Mouse (Mus musculus): Measurements from ENCODE around the gene Gpx8.
"Not testable (repeated sequence)": the region's sequence is repeated elsewhere in the genome, so short reads cannot be mapped to it uniquely, and the experiment has no call there.

Gpx8 gene

DNA sequence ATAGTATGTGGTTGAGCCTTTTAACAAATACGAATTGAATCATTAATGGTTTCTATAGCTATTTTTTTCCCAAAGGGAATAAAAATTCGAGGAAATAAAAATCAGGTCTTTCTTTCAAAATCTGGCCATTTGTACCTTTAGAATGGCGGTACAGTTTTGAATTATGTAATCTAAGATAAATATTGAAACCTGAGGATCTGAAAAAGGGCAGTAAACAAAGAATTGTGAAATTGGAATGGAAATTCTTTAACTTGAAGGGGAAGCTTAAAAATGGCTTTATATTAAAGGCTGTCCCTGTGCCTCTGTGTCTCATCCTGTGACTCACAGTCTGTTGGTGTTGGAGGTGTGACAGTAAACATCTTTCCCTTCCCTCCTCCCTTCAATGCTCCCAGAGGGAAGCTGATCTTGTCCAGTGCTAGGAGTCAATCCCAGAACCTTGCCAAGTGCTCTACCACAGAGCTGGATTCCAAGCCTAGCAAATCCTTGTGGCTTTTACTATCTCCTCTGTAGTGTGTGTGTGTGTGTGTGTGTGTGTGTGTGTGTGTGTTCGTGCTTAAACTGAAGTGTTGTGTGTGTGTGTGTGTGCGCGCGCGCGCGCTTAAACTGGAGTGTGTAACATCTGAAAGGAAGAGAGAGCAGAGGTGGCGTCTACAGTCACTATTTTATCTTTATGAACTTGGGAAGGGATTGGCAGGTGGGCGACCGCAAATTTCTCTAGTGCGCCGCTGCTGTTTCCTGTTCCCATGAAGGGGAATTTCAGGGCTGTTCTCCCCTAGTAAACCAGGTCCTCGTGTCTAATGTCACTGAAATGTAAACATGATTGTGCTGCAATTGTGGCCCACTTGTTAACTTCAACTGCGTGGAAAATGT lies 22.7 kb downstream of the Gpx8 start:
- no peak for DNase-seq (ENCODE audit: extremely low read depth, low read depth)

DNA sequence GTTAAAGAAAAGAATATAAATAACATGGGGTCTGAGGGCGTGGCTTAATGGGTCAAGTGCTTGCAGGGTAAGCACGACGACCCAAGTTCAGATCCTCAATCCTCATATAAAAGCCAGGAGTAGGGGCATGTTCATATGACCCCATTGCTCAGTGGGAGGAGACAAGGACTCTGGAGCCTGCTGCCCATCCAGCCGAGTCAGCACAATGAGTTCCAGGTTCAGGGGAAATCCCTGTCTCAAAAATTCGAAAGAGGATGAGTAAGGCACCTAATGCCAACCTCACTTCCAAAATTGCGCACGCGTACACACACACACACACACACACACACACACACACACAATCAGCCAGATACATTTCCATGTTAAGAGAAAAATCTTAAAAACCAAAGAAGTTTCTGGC lies 23.7 kb downstream of the Gpx8 start:
- no peak for DNase-seq (ENCODE audit: extremely low read depth, low read depth)

DNA sequence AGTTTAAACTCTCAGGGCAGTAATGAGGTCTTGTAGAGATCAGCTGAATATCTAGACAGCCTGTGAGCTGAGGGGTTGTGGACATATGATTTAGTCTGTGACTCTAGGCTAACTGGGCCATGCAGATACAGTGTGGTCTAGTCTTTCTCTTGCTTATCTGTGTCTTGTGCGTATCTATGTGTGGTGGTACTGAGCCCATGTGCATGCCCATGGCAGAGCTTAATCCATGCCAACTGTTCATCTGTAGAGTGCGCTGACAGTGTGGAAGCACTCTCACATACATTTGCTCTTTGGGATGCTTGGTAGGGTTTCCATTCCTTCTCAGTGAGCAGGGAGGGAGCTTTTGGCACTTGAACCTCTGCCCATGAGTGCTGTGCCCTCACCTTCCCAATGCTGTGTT lies 24.7 kb downstream of the Gpx8 start:
- no peak for DNase-seq (ENCODE audit: extremely low read depth, low read depth)

DNA sequence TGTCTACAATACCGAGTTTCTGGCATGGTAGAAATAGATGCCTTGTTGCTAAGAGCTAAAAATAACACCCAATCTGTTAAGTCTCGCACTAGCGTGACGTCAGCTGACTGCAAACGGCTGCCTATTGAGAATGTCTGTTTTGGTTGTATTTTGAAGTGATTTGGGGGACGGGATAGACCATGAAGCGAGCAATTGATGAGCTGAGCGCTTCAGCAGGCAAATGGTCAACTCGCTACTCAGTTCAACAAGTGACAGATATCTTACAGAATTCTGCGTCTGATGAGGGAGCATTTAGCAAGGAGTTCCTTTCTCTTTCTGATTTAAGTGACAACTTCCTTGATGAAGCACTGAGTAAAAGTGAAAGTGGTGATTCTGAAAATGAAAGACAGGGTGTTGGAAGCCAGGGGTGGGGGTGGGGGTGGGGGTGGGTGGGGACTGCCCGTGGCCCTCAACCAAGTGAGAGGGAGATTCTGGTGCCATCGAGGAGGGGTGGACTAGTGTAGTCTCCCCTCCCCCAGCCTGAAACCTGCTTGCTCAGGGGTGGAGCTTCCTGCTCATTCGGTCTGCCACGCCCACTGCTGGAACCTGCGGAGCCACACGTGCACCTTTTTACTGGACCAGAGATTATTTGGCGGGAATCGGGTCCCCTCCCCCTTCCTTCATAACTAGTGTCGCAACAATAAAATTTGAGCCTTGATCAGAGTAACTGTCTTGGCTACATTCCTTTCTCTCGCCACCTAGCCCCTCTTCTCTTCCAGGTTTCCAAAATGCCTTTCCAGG lies 32.8 kb downstream of the Gpx8 start:
- DNase-seq (ENCODE audit: extremely low read depth, low read depth), result not testable (repeated sequence)

DNA sequence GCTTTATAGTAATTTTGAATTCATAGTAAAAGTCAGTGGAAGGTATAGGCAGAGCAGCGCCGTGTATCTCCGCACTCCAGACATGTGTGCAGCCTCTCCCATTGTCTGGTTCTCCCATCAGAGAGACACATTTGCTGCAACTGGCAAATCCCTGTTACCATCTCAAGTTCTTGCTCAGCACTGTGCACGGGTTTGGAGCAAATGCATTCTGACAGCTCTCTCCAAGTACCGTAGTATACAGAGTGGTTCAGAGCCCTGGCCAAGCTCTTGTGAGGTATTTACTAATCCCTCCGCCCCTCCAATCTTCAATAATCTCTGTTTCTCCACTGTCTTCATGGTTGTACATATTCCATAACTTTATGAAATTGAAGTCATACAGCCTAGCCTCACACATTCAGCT lies 33.5 kb downstream of the Gpx8 start:
- no peak for DNase-seq (ENCODE audit: extremely low read depth, low read depth)

GRCm38 (mm10) chr13:113000576-113001318 lies 45.5 kb downstream of the Gpx8 start:
- DNase-seq (ENCODE audit: extremely low read depth, low read depth), result no peak

DNA sequence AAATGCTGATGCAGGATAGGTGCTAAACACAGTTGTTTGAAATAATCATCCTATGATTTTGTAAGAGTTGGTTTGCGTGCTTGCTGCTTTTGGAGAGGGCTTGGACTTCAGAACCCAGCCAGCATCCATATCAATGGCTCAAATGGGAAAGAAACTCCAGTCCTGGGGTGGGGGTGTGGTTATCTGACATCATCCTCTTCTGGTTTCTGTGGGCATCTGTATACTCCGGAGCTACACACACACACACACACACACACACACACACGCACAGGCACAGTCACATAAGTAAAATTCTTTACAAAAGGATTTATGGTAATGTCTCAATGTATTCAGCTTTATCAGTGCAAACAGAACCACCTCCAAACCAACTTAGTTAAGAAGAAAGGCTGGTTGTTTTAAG lies 46.1 kb downstream of the Gpx8 start:
- no peak for DNase-seq (ENCODE audit: extremely low read depth, low read depth)

GRCm38 (mm10) chr13:112998427-112999201 lies 47.6 kb downstream of the Gpx8 start:
- no peak for DNase-seq (ENCODE audit: extremely low read depth, low read depth)

DNA sequence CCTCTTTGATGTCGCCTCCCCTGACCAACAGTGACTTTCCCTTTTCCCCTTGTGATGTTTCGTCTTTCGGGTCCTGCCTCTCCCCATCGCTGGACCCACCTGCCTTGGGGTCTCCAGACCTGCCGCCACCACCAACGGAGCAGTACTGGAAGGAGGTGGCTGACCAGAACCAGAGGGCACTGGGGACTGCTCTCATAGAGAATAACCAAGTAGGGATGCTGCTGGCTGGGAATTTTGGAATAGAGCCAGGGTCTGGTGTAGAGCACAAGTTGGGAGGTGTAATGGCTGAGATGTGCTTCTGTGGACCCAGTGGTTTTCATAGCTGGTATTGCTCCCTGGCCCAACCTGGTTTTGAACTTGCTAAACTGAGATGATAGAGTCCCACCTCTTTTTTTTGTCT lies 48.8 kb downstream of the Gpx8 start:
- no peak for DNase-seq (ENCODE audit: extremely low read depth, low read depth)

DNA sequence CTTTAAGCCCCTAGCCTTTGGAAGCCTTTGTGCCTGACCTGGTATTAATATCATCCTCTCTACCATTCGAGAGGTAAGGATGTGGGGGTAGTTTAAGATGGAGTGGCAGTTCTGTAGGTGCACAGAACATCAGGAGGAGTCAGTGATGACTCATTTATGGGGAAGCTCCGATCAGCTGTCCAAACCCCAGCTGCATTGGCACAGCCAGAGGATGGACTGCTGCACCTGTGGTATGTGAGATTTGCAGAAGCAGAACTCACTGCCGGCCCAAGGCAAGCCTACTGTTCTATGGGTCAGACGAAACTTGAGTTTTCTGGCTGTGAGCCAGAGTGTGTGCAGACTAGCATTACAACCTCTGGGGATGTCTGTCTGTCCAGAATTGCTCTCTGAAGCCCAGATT lies 49.8 kb downstream of the Gpx8 start:
- DNase-seq (ENCODE audit: extremely low read depth, low read depth), result no peak

DNA sequence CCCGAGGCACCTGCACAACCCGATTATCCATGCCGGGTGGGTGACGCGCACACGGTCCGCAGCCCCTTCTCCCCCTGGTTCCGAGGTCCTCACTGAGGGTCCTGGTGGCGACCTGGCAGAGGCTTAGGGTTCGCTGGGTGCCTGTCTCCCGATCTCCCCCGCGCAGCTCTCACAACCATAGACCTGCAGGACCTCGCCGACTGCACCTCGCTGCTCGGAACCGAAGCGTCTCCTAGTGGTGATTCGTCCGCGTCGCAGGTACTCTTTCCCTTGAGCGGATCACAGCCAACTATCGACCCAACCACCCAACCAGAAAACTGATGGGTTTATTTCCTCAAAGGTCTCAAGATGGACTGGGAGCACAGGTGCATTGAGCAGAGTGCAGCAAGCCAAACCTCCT lies 52.0 kb downstream of the Gpx8 start:
- no peak for DNase-seq (ENCODE audit: extremely low read depth, low read depth)

- no peak for DNase-seq (ENCODE audit: extremely low read depth, low read depth)
Measured at GRCm38 (mm10) chr13:112993531-112994152, 52.6 kb downstream of the Gpx8 start, which contains the start of gene Mcidas. Gene Mcidas, plus strand, starts transcription at chr13:112993845.
